Comparison of ENCODE assay signal across 9 mouse cellular contexts in genomic region chr2:26342609-26343490, GRCm38 (mm10). TPM values are rescaled to one million over a fixed set of nuclear protein-coding genes. Genes with fewer than 3 reads are reported as not detected.
DNase-seq lines count a peak whose midpoint lies in the region; ATAC-seq and TF ChIP-seq lines count a peak whose summit lies in the region.
"Had no signal": no experiment of that assay in that cellular context is flagged by ENCODE, and none has a peak within 500 bp of the region (broad histone marks: within the 10 kb centered on the region; RNA-seq: fewer than 3 reads in every experiment).

No protein-coding gene starts in this region.

- no peak overlapping the region for H3K9ac ChIP-seq in lung, embryonic 14.5 days
- H3K9ac ChIP-seq in intestine, embryonic 16.5 days (ENCODE audit: low read depth, low read length) = 0 out of 2 replicates have a peak overlapping the region, but pooled peaks have one; percentile 25

- TF ChIP-seq CTCF in lung, embryonic 14.5 days (IDR thresholded peaks at IDR 0.05; ENCODE audit: low read depth) = no peak
- no peak for TF ChIP-seq CTCF in lung, adult 2 months (IDR thresholded peaks at IDR 0.05; ENCODE audit: insufficient read depth, low read length)
- no peak for TF ChIP-seq CTCF in small intestine, adult 2 months (IDR thresholded peaks at IDR 0.05; ENCODE audit: extremely low read depth, insufficient read length, insufficient replicate concordance, low read depth, low read length)

- WGBS in lung, embryonic 14.5 days = 46% methylated on average over 11 of the region's 11 CpGs
- WGBS in lung, adult 2 months = 47% methylated on average over 11 of the region's 11 CpGs
- 55% methylated on average over 11 of the region's 11 CpGs for WGBS in intestine, embryonic 16.5 days
- WGBS in small intestine, adult 2 months = 51% methylated on average over 11 of the region's 11 CpGs

- TF ChIP-seq POLR2A in lung, adult 2 months (IDR thresholded peaks at IDR 0.05; ENCODE audit: borderline replicate concordance, extremely low read depth, low read depth, low read length) = no peak
- no peak for TF ChIP-seq POLR2A in small intestine, adult 2 months (IDR thresholded peaks at IDR 0.05; ENCODE audit: low read depth, low read length)

- peaks cover 93% of the 10 kb centered on the region for H3K36me3 ChIP-seq in lung, embryonic 14.5 days (ENCODE audit: insufficient read depth)
- H3K36me3 ChIP-seq in intestine, embryonic 16.5 days (ENCODE audit: control insufficient read depth, insufficient read depth, low read length) = no peaks in the 10 kb centered on the region
- no peaks in the 10 kb centered on the region for H3K36me3 ChIP-seq in small intestine, adult 2 months (ENCODE audit: control insufficient read depth, insufficient read depth, low read length)

- H3K4me3 ChIP-seq in lung, embryonic 14.5 days (ENCODE audit: low read depth, low read length) = no peak overlapping the region
- H3K4me3 ChIP-seq in lung, adult 2 months (replicated peaks; ENCODE audit: extremely low read depth, low read depth, low read length) = no peak overlapping the region
- no peak overlapping the region for H3K4me3 ChIP-seq in intestine, embryonic 16.5 days (ENCODE audit: low read length)
- no peak overlapping the region for H3K4me3 ChIP-seq in small intestine, adult 2 months (ENCODE audit: low read depth, low read length)

- peak; percentile 16; the same call in 1 of the 2 replicates for ATAC-seq in lung, embryonic 14.5 days (ENCODE audit: insufficient read depth)
- peak; percentile 19 for ATAC-seq in intestine, embryonic 16.5 days

- no peaks in the 10 kb centered on the region for H3K9me3 ChIP-seq in lung, embryonic 14.5 days (ENCODE audit: low read depth, low read length)
- no peaks in the 10 kb centered on the region for H3K9me3 ChIP-seq in intestine, embryonic 16.5 days (ENCODE audit: control insufficient read depth, low read length)

- peak; percentile 64 for DNase-seq in lung, embryonic 14.5 days
- DNase-seq in lung, adult 2 months = no peak
- peak; percentile 65 to 77 for DNase-seq in kidney, postnatal 36 days
- no peak for DNase-seq in ovary, postnatal 10 days (ENCODE audit: low spot score)
- DNase-seq in retina, postnatal 1 day = no peak
- DNase-seq: gastrocnemius, postnatal 25 days had no signal

- H3K27ac ChIP-seq in lung, embryonic 14.5 days (ENCODE audit: low read depth) = peak overlapping the region; percentile 85
- H3K27ac ChIP-seq in intestine, embryonic 16.5 days (ENCODE audit: low read length) = peak overlapping the region; percentile 55
- H3K27ac ChIP-seq in small intestine, adult 2 months (ENCODE audit: insufficient read depth, low read depth, low read length) = peak overlapping the region; percentile 52; the same call in 1 of the 2 replicates

- peaks cover 6% of the 10 kb centered on the region for H3K4me1 ChIP-seq in lung, embryonic 14.5 days (ENCODE audit: insufficient read depth)
- H3K4me1 ChIP-seq in lung, adult 2 months (ENCODE audit: control insufficient read depth, insufficient read depth, low read length) = peaks cover 23% of the 10 kb centered on the region
- peaks cover 11% of the 10 kb centered on the region for H3K4me1 ChIP-seq in intestine, embryonic 16.5 days (ENCODE audit: control insufficient read depth, insufficient read depth, low read length)
- peaks cover 25% of the 10 kb centered on the region for H3K4me1 ChIP-seq in small intestine, adult 2 months (ENCODE audit: control insufficient read depth, insufficient read depth, insufficient read length, low read length)

- H3K27me3 ChIP-seq in lung, embryonic 14.5 days (ENCODE audit: insufficient read depth, low read length) = no peaks in the 10 kb centered on the region
- H3K27me3 ChIP-seq in intestine, embryonic 16.5 days (replicated peaks; ENCODE audit: control insufficient read depth, insufficient read depth, low read length) = no peaks in the 10 kb centered on the region
- H3K27me3 ChIP-seq in small intestine, adult 2 months (ENCODE audit: control insufficient read depth, insufficient read depth, low read length) = no peaks in the 10 kb centered on the region

- H3K4me2 ChIP-seq in lung, embryonic 14.5 days = peak overlapping the region; percentile 12; the same call in 1 of the 2 replicates
- H3K4me2 ChIP-seq in intestine, embryonic 16.5 days (ENCODE audit: low read depth, low read length) = no peak overlapping the region
- H3K4me2 ChIP-seq: midbrain, embryonic 11.5 days had no signal

RNA-seq across cellular contexts. Expression of gene Dnlz, which starts 9.1 kb away (rescaled TPM):
- 29.1 and 32.1 TPM in 2 replicates for polyA plus RNA-seq in lung, embryonic 14.5 days (2014; fragmentation: Nextera tagmentation; extraction: Ambion mirVana)
- 16.3 and 16.4 TPM in 2 replicates for polyA plus RNA-seq in lung, adult 2 months (2012; rRNA removed)
- 23.3 and 24.1 TPM in 2 replicates for polyA plus RNA-seq in intestine, embryonic 16.5 days (2015; fragmentation: Nextera tagmentation; extraction: Ambion mirVana)
- polyA plus RNA-seq in small intestine, adult 2 months (2012; rRNA removed) = 12.6 and 23.7 TPM in 2 replicates

RNA-seq across cellular contexts. Expression of gene Card9, which starts 17.9 kb away (rescaled TPM):
- 2.4 and 2.8 TPM in 2 replicates for polyA plus RNA-seq in lung, embryonic 14.5 days (2014; fragmentation: Nextera tagmentation; extraction: Ambion mirVana)
- polyA plus RNA-seq in lung, adult 2 months (2012; rRNA removed) = 27.1 and 30.6 TPM in 2 replicates
- 0.86 and 1.1 TPM in 2 replicates for polyA plus RNA-seq in intestine, embryonic 16.5 days (2015; fragmentation: Nextera tagmentation; extraction: Ambion mirVana)
- polyA plus RNA-seq in small intestine, adult 2 months (2012; rRNA removed) = 3.3 and 4.5 TPM in 2 replicates

RNA-seq across cellular contexts. Expression of gene Gpsm1, which starts 27.5 kb away (rescaled TPM):
- 37.9 and 40.5 TPM in 2 replicates for polyA plus RNA-seq in lung, embryonic 14.5 days (2014; fragmentation: Nextera tagmentation; extraction: Ambion mirVana)
- polyA plus RNA-seq in lung, adult 2 months (2012; rRNA removed) = 49.9 and 56.2 TPM in 2 replicates
- 22.6 and 23.2 TPM in 2 replicates for polyA plus RNA-seq in intestine, embryonic 16.5 days (2015; fragmentation: Nextera tagmentation; extraction: Ambion mirVana)
- 7.1 and 8.1 TPM in 2 replicates for polyA plus RNA-seq in small intestine, adult 2 months (2012; rRNA removed)

RNA-seq across cellular contexts. Expression of gene Snapc4, which starts 37.6 kb away (rescaled TPM):
- polyA plus RNA-seq in lung, embryonic 14.5 days (2014; fragmentation: Nextera tagmentation; extraction: Ambion mirVana) = 28.1 and 32.8 TPM in 2 replicates
- 27.9 and 31.0 TPM in 2 replicates for polyA plus RNA-seq in lung, adult 2 months (2012; rRNA removed)
- polyA plus RNA-seq in intestine, embryonic 16.5 days (2015; fragmentation: Nextera tagmentation; extraction: Ambion mirVana) = 19.1 and 20.8 TPM in 2 replicates
- polyA plus RNA-seq in small intestine, adult 2 months (2012; rRNA removed) = 14.0 and 20.4 TPM in 2 replicates

RNA-seq across cellular contexts. Expression of gene Entr1, which starts 46.3 kb away (rescaled TPM):
- 103 and 116 TPM in 2 replicates for polyA plus RNA-seq in lung, embryonic 14.5 days (2014; fragmentation: Nextera tagmentation; extraction: Ambion mirVana)
- 89.2 and 94.4 TPM in 2 replicates for polyA plus RNA-seq in lung, adult 2 months (2012; rRNA removed)
- 80.4 and 88.4 TPM in 2 replicates for polyA plus RNA-seq in intestine, embryonic 16.5 days (2015; fragmentation: Nextera tagmentation; extraction: Ambion mirVana)
- polyA plus RNA-seq in small intestine, adult 2 months (2012; rRNA removed) = 31.3 and 60.0 TPM in 2 replicates

Comparison
In these comparisons a context has a peak if more than half of its experiments do, and no peak if none do; other contexts are left out.
1. DNase-seq: peak in lung, embryonic 14.5 days (single experiment) and kidney, postnatal 36 days (2 of 2); none in lung, adult 2 months (single experiment), ovary, postnatal 10 days (single experiment) and retina, postnatal 1 day (single experiment).
2. Peak in every context shown above with its lines, with median percentiles within 50 percentile points of each other: H3K27ac ChIP-seq.